Mouse (Mus musculus) lung, embryonic 16.5 days (tissue): ENCODE measurements around the gene Olfr672. TPM values are rescaled to one million over a fixed set of nuclear protein-coding genes. Genes with fewer than 3 reads are reported as not detected.
"Not testable (repeated sequence)": the region's sequence is repeated elsewhere in the genome, so short reads cannot be mapped to it uniquely, and the experiment has no call there.

Source experiments
- ATAC-seq: fragments of 200-750 bp; cut with Nextera tagmentation; 2 replicates; pipeline ENCODE4 v1.8.0; 2017; ENCODE audit warnings: low read depth, mild to moderate bottlenecking, moderate library complexity
- H3K27ac ChIP-seq: fragments of 300-500 bp; sonication (generic); 2 replicates; pipeline ENCODE4 v1.5.1; 2014; ENCODE audit warnings: mild to moderate bottlenecking, control low read depth, low read length
- H3K27me3 ChIP-seq: fragments of 300-500 bp; sonication (generic); 2 replicates; pipeline ENCODE4 v1.6.1; 2014; ENCODE audit warnings: low read depth, low read length, mixed read lengths; ENCODE audit not compliant: control insufficient read depth, insufficient read depth
- H3K36me3 ChIP-seq: fragments of 300-500 bp; sonication (generic); 2 replicates; pipeline ENCODE4 v1.6.1; 2014; ENCODE audit warnings: low read length; ENCODE audit not compliant: control insufficient read depth, insufficient read depth
- H3K4me1 ChIP-seq: fragments of 300-500 bp; sonication (generic); replicated peaks from 2 replicates; pipeline ENCODE4 v1.6.1; 2014; ENCODE audit warnings: low read length, mixed read lengths; ENCODE audit not compliant: control insufficient read depth, insufficient read depth
- H3K4me2 ChIP-seq: fragments of 300-500 bp; sonication (generic); 2 replicates; pipeline ENCODE4 v1.6.1; 2014; ENCODE audit warnings: low read depth, low read length, control low read depth
- H3K4me3 ChIP-seq: fragments of 300-500 bp; sonication (generic); 2 replicates; pipeline ENCODE4 v1.5.1; 2014; ENCODE audit warnings: mild to moderate bottlenecking, low read length, control low read depth
- H3K9ac ChIP-seq: fragments of 300-500 bp; sonication (generic); 2 replicates; pipeline ENCODE4 v1.6.1; 2014; ENCODE audit warnings: low read length, control low read depth
- H3K9me3 ChIP-seq: fragments of 300-500 bp; sonication (generic); 2 replicates; pipeline ENCODE4 v1.6.1; 2016; ENCODE audit warnings: low read length; ENCODE audit not compliant: control insufficient read depth
- WGBS: fragments of 180-500 bp; shearing (Covaris S2); extraction: QIAGEN DNeasy Blood & Tissue Kit; methylation state at CpG from one replicate; pipeline ENCODE4 v1.1.7; 2014; 5-methylcytosine and 5-hydroxymethylcytosine counted together
- polyA plus RNA-seq: library from polyadenylated mRNA; unstranded; fragments of >200 nt; fragmentation: Nextera tagmentation; extraction: Ambion mirVana; gene quantifications from 2 replicates; pipeline ENCODE4 v1.2.1, GENCODE M21; 2015

Gene Olfr672
- not detected in 2 replicates for polyA plus RNA-seq

DNA sequence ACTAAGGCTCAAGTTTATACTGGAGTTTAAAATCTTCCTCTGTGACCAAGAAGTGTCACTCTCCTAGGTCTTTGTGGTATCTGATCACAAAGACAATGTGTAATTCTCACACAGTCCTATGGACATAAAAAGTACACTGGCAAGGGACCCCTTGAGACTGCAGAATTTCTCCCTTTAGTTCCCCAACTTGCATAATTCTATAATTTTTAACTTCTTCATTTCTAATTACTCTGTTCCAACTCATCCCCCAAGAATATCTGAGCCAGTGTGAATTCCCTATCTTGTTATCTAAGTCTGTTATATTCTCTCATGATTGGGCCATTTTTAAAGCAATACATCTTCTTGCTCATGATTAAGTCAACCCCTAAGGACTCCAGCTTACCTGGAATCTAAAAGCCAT is at the start of gene Olfr672:
Olfr672 (minus strand) TSS at position 101 of the 400 bp plus-strand sequence.
- Histone ChIP-seq H3K9ac (no peak within 1 kb of the TSS), H3K4me1 (no peaks in the 10 kb centered on the region)

GRCm38 (mm10) chr7:105033836-105034235 is 32.0 kb upstream of the Olfr672 start:
- WGBS, result 48% methylated on average over 5 of the region's 5 CpGs
- H3K9ac ChIP-seq, H3K4me2 ChIP-seq, H3K4me3 ChIP-seq, H3K27ac ChIP-seq, H3K4me1 ChIP-seq, H3K36me3 ChIP-seq, H3K9me3 ChIP-seq, H3K27me3 ChIP-seq, ATAC-seq: not testable (repeated sequence)

More for the DNA sequence above, at the start of gene Olfr672:
- ATAC-seq, result no peak
- Histone ChIP-seq H3K4me3 (no peak within 1 kb of the TSS), H3K27me3 (no peaks in the 10 kb centered on the region), H3K27ac (no peak within 1 kb of the TSS), H3K9me3 (no peaks in the 10 kb centered on the region), H3K36me3 (no peaks in the 10 kb centered on the region), H3K4me2 (no peak within 1 kb of the TSS)

DNA sequence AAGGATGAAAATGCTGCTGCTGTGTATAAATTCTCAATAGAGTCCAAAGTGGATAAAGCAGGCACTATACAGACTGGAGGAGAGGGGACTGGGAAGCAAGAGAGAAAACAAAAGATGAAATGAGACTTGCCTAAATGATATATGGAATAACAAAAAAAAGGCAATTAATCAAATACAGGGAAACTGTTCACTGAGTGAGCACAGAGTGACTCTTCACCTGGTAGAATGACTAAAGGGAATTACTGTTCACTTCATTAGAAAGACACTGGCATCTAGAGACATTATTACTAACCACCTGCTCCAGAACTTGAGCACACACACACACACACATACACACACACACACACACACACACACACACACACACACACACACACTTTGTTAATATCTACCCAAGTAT is 30.6 kb upstream of the Olfr672 start, which contains the start of gene Olfr676:
Olfr676 (plus strand) TSS at position 301 of the 400 bp plus-strand sequence.
- Histone ChIP-seq H3K4me2 (no peak within 1 kb of the TSS), H3K27me3 (no peaks in the 10 kb centered on the region), H3K9me3 (no peaks in the 10 kb centered on the region), H3K9ac (no peak within 1 kb of the TSS), H3K27ac (no peak within 1 kb of the TSS), H3K4me3 (no peak within 1 kb of the TSS), H3K4me1 (no peaks in the 10 kb centered on the region), H3K36me3 (no peaks in the 10 kb centered on the region)
- no peak for ATAC-seq

GRCm38 (mm10) chr7:105028360-105028759 is 26.5 kb upstream of the Olfr672 start, which contains the start of gene Olfr675:
Gene Olfr675 (minus strand): TSS chr7:105028460.
- 67% methylated on average over 1 of the region's 1 CpGs for WGBS
- H3K27me3 ChIP-seq, result no peaks in the 10 kb centered on the region
- no peak within 1 kb of the TSS for H3K27ac ChIP-seq
- no peak for ATAC-seq
- no peaks in the 10 kb centered on the region for H3K4me1 ChIP-seq
- H3K9me3 ChIP-seq, result no peaks in the 10 kb centered on the region
- no peak within 1 kb of the TSS for H3K9ac ChIP-seq
- no peak within 1 kb of the TSS for H3K4me2 ChIP-seq
- no peak within 1 kb of the TSS for H3K4me3 ChIP-seq
- H3K36me3 ChIP-seq, result no peaks in the 10 kb centered on the region

DNA sequence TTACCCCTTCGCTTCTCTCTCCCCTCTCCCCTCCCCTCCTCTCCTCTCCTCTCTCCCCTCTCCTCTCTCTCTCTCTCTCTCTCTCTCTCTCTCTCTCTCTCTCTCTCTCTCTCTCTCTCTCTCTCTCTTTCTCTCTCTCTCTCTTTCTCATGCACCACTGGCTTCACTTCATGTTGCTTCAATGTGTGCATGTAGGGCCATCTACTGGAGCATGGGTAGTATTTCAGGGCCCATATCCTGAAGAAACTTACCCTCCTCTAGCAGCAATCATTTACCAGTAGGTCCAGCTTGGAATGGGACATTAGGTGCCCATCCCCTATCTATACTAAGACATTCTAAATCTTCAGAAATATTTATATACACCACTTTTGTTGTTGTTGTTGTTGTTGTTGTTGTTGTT is 20.7 kb upstream of the Olfr672 start:
- Histone ChIP-seq H3K36me3 (no peaks in the 10 kb centered on the region), H3K4me1 (no peaks in the 10 kb centered on the region), H3K9me3 (no peaks in the 10 kb centered on the region), H3K4me2 (no peak overlapping the region), H3K9ac (no peak overlapping the region), H3K27ac (no peak overlapping the region), H3K4me3 (no peak overlapping the region), H3K27me3 (no peaks in the 10 kb centered on the region)
- WGBS, result 63% methylated on average over 1 of the region's 1 CpGs
- no peak for ATAC-seq

DNA sequence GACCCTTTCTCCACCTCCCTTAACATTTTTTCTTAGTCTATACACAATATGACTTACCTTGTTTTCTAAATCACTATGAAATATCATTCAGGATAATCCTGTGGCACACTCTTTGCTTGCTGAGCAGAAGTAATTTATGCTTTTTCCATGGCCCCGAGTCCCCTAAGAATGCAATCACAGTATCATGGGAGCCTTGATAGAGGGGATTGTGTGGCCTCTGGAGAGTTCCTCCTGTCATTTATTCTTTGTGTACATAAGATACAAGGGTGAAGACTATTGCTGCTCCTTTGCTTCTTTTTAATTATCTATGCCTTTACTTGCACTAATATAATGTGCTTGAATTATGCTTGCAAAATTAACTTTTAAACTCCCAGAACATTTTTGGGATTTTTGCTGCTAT is 22.8 kb downstream of the Olfr672 start, which contains the start of gene Olfr671:
Olfr671 (minus strand) TSS at position 101 of the 400 bp plus-strand sequence.
- Histone ChIP-seq H3K27ac (no peak within 1 kb of the TSS), H3K27me3 (no peaks in the 10 kb centered on the region), H3K4me1 (no peaks in the 10 kb centered on the region), H3K4me2 (no peak within 1 kb of the TSS), H3K4me3 (no peak within 1 kb of the TSS), H3K36me3 (no peaks in the 10 kb centered on the region), H3K9me3 (no peaks in the 10 kb centered on the region), H3K9ac (no peak within 1 kb of the TSS)
- 61% methylated on average over 1 of the region's 1 CpGs for WGBS
- ATAC-seq, result no peak

GRCm38 (mm10) chr7:104972507-104972906 is 29.3 kb downstream of the Olfr672 start:
- WGBS, result 53% methylated on average over 2 of the region's 2 CpGs
- not testable (repeated sequence) for H3K9me3 ChIP-seq, H3K4me2 ChIP-seq, H3K27ac ChIP-seq, ATAC-seq, H3K4me1 ChIP-seq, H3K4me3 ChIP-seq, H3K36me3 ChIP-seq, H3K27me3 ChIP-seq, H3K9ac ChIP-seq

- Histone ChIP-seq H3K9me3 (no peaks in the 10 kb centered on the region), H3K4me2 (no peak within 1 kb of the TSS), H3K27ac (no peak within 1 kb of the TSS), H3K9ac (no peak within 1 kb of the TSS), H3K4me3 (no peak within 1 kb of the TSS), H3K27me3 (no peaks in the 10 kb centered on the region), H3K4me1 (no peaks in the 10 kb centered on the region), H3K36me3 (no peaks in the 10 kb centered on the region)
- 24% methylated on average over 1 of the region's 1 CpGs for WGBS
- no peak for ATAC-seq
These were observed 39.3 kb downstream of the Olfr672 start, which contains the start of gene Olfr670 for GRCm38 (mm10) chr7:104962520-104962919. Gene Olfr670 (minus strand): TSS chr7:104962620.

- WGBS, result 86% methylated on average over 16 of the region's 16 CpGs
These were observed 51.6 kb downstream of the Olfr672 start for GRCm38 (mm10) chr7:104950234-104950633.

More at GRCm38 (mm10) chr7:104950234-104950633, 51.6 kb downstream of the Olfr672 start:
- not testable (repeated sequence) for H3K9me3 ChIP-seq, H3K36me3 ChIP-seq, H3K4me2 ChIP-seq, H3K27ac ChIP-seq, H3K4me1 ChIP-seq, H3K9ac ChIP-seq, ATAC-seq, H3K4me3 ChIP-seq, H3K27me3 ChIP-seq
